Comparison of ENCODE assay signal across 7 mouse cellular contexts in the genomic region with DNA sequence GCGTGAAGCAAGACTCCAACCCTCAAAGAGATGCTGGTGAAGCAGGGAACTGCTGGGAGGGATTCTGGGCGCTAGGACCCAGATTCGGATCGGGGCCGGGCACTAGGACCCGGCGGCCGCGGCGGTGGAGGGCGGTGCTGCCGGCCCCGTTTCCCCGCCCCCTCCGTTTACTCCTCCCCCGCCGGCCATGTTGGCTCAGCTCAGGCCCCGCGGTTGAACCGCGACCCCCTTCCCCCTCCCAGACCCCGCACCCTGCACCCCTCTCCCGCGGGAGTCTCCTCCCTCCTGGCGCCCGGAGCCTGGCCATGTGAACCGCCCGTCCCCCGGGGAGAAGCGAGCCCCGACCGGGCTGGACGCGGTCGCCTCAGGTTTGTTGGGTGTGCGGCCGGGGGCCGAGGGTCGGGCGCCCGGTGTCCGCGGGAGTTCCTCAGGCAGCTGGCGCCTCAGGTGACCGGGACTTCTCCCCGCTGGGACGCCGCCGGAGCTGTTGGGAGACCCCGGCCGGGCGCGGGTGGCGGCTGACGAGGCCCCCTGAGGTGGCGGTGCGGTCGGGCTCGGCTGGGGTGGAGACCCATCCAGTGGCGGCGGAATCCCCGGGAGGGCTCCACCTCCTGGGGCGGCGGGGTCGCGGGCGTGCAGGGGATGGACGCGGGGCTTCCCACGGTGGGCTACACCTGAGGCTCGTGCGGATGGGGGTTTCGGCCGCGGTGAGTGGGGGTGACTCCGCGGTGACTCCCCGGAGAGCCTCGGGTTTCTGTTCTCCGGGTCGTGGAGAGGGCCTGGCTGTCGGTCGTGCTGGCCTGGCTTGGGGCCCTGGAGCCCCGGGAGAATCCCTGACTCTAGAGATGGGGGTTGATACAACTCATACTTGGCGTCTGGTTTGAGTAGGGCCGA. TPM values are rescaled to one million over a fixed set of nuclear protein-coding genes. Genes with fewer than 3 reads are reported as not detected.
A peak's percentile ranks its signal among the peaks of the same experiment; 100 is the strongest.
DNase-seq lines count a peak whose midpoint lies in the region; ATAC-seq lines count a peak whose summit lies in the region.

No protein-coding gene starts in this region.

- H3K9me3 ChIP-seq in intestine, embryonic 14.5 days (ENCODE audit: control insufficient read depth, low read length), result no peaks in the 10 kb centered on the region
- no peaks in the 10 kb centered on the region for H3K9me3 ChIP-seq in limb, embryonic 12.5 days
- no peaks in the 10 kb centered on the region for H3K9me3 ChIP-seq in midbrain, embryonic 14.5 days (ENCODE audit: control insufficient read depth, low read length)

- peak overlapping the region; percentile 85 for H3K9ac ChIP-seq in intestine, embryonic 14.5 days (ENCODE audit: low read length)
- H3K9ac ChIP-seq in limb, embryonic 12.5 days (replicated peaks), result peak overlapping the region; percentile 93
- H3K9ac ChIP-seq in midbrain, embryonic 14.5 days (replicated peaks; ENCODE audit: low read length), result peak overlapping the region; percentile 87

- H3K4me2 ChIP-seq in intestine, embryonic 14.5 days (ENCODE audit: low read length), result peak overlapping the region; percentile 66
- H3K4me2 ChIP-seq in limb, embryonic 12.5 days, result peak overlapping the region; percentile 85
- H3K4me2 ChIP-seq in midbrain, embryonic 14.5 days (ENCODE audit: low read length), result peak overlapping the region; percentile 61

- peak overlapping the region; percentile 95 for H3K4me3 ChIP-seq in intestine, embryonic 14.5 days (ENCODE audit: low read depth, low read length)
- H3K4me3 ChIP-seq in limb, embryonic 12.5 days (replicated peaks), result peak overlapping the region; percentile 100
- peak overlapping the region; percentile 100 for H3K4me3 ChIP-seq in midbrain, embryonic 14.5 days (replicated peaks; ENCODE audit: low read depth, low read length)

- under 1% methylated on average over 79 of the region's 86 CpGs for WGBS in intestine, embryonic 14.5 days
- under 1% methylated on average over 73 of the region's 86 CpGs for WGBS in limb, embryonic 12.5 days
- under 1% methylated on average over 82 of the region's 86 CpGs for WGBS in midbrain, embryonic 14.5 days

- H3K4me1 ChIP-seq in intestine, embryonic 14.5 days (replicated peaks; ENCODE audit: control insufficient read depth, insufficient read depth, low read length), result peaks cover 28% of the 10 kb centered on the region
- peaks cover 40% of the 10 kb centered on the region for H3K4me1 ChIP-seq in limb, embryonic 12.5 days (replicated peaks)
- H3K4me1 ChIP-seq in midbrain, embryonic 14.5 days (ENCODE audit: control insufficient read depth, insufficient read depth, low read length), result peaks cover 25% of the 10 kb centered on the region

- H3K27ac ChIP-seq in intestine, embryonic 14.5 days (ENCODE audit: low read depth), result peak overlapping the region; percentile 58
- peak overlapping the region; percentile 82 for H3K27ac ChIP-seq in limb, embryonic 12.5 days
- peak overlapping the region; percentile 82 for H3K27ac ChIP-seq in midbrain, embryonic 14.5 days (replicated peaks; ENCODE audit: low read depth, low read length)

- DNase-seq in adrenal gland, adult 2 months, result peak; percentile 92
- peak; percentile 90 for DNase-seq in embryo, embryonic 10 days (ENCODE audit: low spot score)
- DNase-seq in gastrocnemius, postnatal 25 days, result peak; percentile 87
- peak; percentile 93 for DNase-seq in intestine, embryonic 14.5 days (ENCODE audit: low spot score)
- DNase-seq in midbrain, embryonic 14.5 days, result peak; percentile 96
- peak; percentile 65 to 75 for DNase-seq in spleen, adult 18-20 months

- H3K27me3 ChIP-seq in intestine, embryonic 14.5 days (replicated peaks; ENCODE audit: control insufficient read depth, insufficient read depth, low read length), result no peaks in the 10 kb centered on the region
- no peaks in the 10 kb centered on the region for H3K27me3 ChIP-seq in limb, embryonic 12.5 days
- H3K27me3 ChIP-seq in midbrain, embryonic 14.5 days (ENCODE audit: control insufficient read depth, insufficient read depth, low read length), result no peaks in the 10 kb centered on the region

- peak; percentile 68 for ATAC-seq in intestine, embryonic 14.5 days (replicated peaks; ENCODE audit: low FRiP score, low TSS enrichment, low read depth)
- ATAC-seq in limb, embryonic 12.5 days (ENCODE audit: insufficient number of reproducible peaks, insufficient read depth, low FRiP score, low TSS enrichment, low read depth), result peak; percentile 73
- ATAC-seq in midbrain, embryonic 14.5 days (ENCODE audit: low FRiP score, low TSS enrichment), result peak; percentile 86

- 0 out of 2 replicates have a peak, but pooled peaks cover 2% of the 10 kb centered on the region for H3K36me3 ChIP-seq in intestine, embryonic 14.5 days (ENCODE audit: control insufficient read depth, insufficient read depth, low read length)
- 0 out of 2 replicates have a peak, but pooled peaks cover 4% of the 10 kb centered on the region for H3K36me3 ChIP-seq in limb, embryonic 12.5 days
- no peaks in the 10 kb centered on the region for H3K36me3 ChIP-seq in midbrain, embryonic 14.5 days (ENCODE audit: control insufficient read depth, insufficient read depth, low read length)

RNA-seq across cellular contexts. Expression of gene Baz2a, which starts 5.6 kb away (rescaled TPM):
- total RNA-seq in adrenal gland, adult 2 months (2021), result 10 to 100 TPM; 40.8 to 49.6 TPM
- 24.5 and 31.6 TPM in 2 replicates for polyA plus RNA-seq in adrenal gland, adult 2 months (2012; rRNA removed)
- 10 to 100 TPM; 11.4 to 12.0 TPM for total RNA-seq in gastrocnemius, postnatal 25 days (2021)
- 23.7 and 26.2 TPM in 2 replicates for polyA plus RNA-seq in intestine, embryonic 14.5 days (2014; fragmentation: Nextera tagmentation; extraction: Ambion mirVana)
- 8.6 and 9.5 TPM in 2 replicates for polyA plus RNA-seq in limb, embryonic 12.5 days (2016; fragmentation: Nextera tagmentation; extraction: Ambion mirVana)
- 14.8 and 19.4 TPM in 2 replicates for polyA plus RNA-seq in midbrain, embryonic 14.5 days (2014; fragmentation: Nextera tagmentation; extraction: Ambion mirVana)

RNA-seq across cellular contexts. Expression of gene Atp5b, which starts 13.9 kb away (rescaled TPM):
- 1,000 to 10,000 TPM; 2,694 to 3,346 TPM for total RNA-seq in adrenal gland, adult 2 months (2021)
- 7,039 and 9,498 TPM in 2 replicates for polyA plus RNA-seq in adrenal gland, adult 2 months (2012; rRNA removed)
- 1,000 to 10,000 TPM; 3,933 to 4,186 TPM for total RNA-seq in gastrocnemius, postnatal 25 days (2021)
- polyA plus RNA-seq in intestine, embryonic 14.5 days (2014; fragmentation: Nextera tagmentation; extraction: Ambion mirVana), result 2,618 and 2,654 TPM in 2 replicates
- polyA plus RNA-seq in limb, embryonic 12.5 days (2016; fragmentation: Nextera tagmentation; extraction: Ambion mirVana), result 2,018 and 2,026 TPM in 2 replicates
- 1,898 and 2,035 TPM in 2 replicates for polyA plus RNA-seq in midbrain, embryonic 14.5 days (2014; fragmentation: Nextera tagmentation; extraction: Ambion mirVana)

RNA-seq across cellular contexts. Expression of gene Ptges3, which starts 38.2 kb away (rescaled TPM):
- total RNA-seq in adrenal gland, adult 2 months (2021), result 100 to 1,000 TPM; 179 to 195 TPM
- 124 and 151 TPM in 2 replicates for polyA plus RNA-seq in adrenal gland, adult 2 months (2012; rRNA removed)
- 10 to 100 TPM; 61.5 to 62.3 TPM for total RNA-seq in gastrocnemius, postnatal 25 days (2021)
- 465 and 489 TPM in 2 replicates for polyA plus RNA-seq in intestine, embryonic 14.5 days (2014; fragmentation: Nextera tagmentation; extraction: Ambion mirVana)
- 567 and 594 TPM in 2 replicates for polyA plus RNA-seq in limb, embryonic 12.5 days (2016; fragmentation: Nextera tagmentation; extraction: Ambion mirVana)
- 413 and 443 TPM in 2 replicates for polyA plus RNA-seq in midbrain, embryonic 14.5 days (2014; fragmentation: Nextera tagmentation; extraction: Ambion mirVana)

Comparison
In these comparisons a context has a peak if more than half of its experiments do, and no peak if none do; other contexts are left out.
1. Peak in every context shown above with its lines: DNase-seq, ATAC-seq, H3K4me3 ChIP-seq and H3K27ac ChIP-seq.